Mouse (Mus musculus): ENCODE measurements at regions not wholly inside any gene's neighbourhood (a gene's known extent, or its start where the extent isn't known, plus 50 kb on each side); places are given as distances from the start of the nearest gene placed in this dataset.
A peak's percentile ranks its signal among the peaks of the same experiment; 100 is the strongest.
"Not testable (repeated sequence)": the region's sequence is repeated elsewhere in the genome, so short reads cannot be mapped to it uniquely, and the experiment has no call there.

DNA sequence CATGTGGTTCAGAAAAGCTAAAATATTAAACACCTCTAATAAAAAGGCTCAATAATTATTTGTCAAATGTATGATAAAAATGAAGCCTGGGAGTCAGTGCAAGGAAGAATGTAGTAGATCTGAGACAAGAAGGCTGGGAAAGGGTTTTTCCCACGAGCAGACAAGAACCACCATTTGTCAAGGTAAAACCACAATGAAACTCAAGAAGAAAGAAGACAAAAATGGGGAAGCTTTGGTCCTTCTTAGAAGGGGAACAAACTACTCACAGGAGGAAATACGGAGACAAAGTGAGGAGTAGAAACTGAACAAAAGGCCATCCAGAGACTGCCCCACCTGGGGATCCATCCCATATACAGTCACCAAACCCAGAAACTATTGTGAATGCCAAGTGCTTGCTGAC lies 420.0 kb downstream of the Hs3st1 start:
- no peak for DNase-seq (ENCODE audit: low spot score in 2 of 2)

DNA sequence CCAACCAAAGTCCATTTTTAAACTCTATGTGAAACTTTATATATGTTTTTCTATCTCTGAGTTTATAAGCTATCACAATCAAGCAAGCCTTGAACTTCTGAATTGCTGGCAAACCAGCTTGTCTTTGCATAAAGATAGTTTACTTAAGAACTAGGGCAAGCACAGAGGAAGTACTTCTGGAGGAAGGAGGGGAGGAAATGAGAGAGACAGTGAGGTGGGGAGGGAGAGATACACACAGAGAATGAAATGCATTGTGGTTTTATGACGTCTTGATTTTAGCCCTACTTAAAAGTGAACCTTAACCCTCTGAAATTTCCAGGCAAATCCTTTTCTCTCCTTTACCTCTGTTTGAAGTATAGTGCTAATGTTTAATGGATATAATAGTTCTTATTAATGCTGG lies 421.0 kb downstream of the Hs3st1 start:
- DNase-seq (ENCODE audit: low spot score in 2 of 2), result no peak

DNA sequence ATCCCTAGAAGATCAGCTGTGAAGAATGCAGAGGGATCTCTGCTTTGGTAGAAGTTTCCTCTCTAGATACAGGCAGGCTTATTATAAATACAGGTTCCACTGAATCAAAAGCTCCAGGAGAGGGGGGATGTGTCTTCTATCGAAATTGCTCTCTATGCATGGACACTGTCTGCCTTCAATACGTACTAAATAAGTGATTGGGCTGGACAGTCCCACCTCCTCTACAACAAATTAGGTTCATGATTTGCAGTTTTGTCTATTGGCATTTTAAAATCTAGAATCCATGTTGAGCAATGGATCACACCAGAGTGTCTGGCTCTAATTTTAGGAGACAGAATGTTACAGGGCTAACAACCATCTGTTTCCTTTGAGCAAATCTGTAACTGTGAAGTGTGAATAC lies 429.9 kb downstream of the Hs3st1 start:
- peak in 1 of 2 experiments; percentile 35 for DNase-seq (ENCODE audit: low spot score in 2 of 2)

DNA sequence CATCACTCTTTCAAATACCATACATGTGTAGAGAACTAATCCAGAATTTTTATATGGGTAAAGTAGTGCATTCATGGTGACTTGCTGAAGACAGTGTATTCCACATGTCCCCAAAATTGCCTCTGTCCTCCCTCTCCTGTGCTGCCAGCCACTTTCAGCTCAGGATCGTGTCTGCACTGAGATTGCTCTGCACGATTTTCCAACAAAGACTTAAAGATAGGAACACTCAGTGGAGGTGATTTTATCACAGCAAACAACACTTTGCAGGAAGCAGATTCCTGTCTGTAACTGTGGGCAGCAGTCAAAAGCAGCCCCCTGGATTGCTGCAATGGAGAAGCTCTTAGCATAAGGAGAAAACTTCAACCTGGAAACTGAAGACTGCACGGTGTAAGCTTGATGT lies 438.8 kb downstream of the Hs3st1 start:
- DNase-seq (ENCODE audit: low spot score in 2 of 2), result no peak

DNA sequence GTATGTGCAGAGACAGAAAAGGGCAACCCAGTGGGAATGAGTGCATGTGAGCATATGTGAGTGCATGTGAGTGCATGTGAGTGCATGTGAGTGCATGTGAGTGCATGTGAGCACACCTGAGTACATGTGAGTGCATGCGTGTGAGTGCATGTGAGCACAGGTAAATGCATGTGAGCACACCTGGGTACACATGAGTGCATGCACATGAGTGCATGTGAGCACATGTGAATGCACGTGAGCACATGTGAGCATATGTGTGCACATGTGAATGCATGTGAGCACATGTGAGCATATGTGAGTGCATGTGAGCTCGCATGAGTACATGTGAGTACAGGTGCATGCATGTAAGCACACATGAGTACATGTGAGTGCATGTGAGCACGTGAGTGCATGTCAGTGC lies 434.6 kb upstream of the Clnk start:
- DNase-seq (ENCODE audit: low spot score in 2 of 2), result no peak

DNA sequence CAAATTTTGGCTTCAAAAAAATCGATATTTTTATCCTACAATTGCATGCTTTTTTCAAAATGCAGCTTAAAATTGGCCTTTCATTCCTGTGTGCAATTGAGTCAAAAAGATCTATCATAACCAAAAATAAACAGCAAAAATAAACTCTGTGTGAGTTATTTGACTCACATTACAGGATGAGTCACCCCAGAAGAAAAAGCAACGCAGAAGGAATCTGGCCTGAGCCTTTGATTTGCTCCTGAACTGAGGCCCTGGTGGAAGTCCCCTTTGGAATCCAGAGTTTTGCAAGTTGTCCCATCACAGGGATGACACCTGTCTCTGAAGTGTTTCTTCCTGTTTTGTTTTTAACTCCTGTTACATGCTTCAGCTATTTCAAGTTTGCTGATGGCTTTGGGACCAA lies 429.2 kb upstream of the Clnk start:
- no peak for DNase-seq (ENCODE audit: low spot score in 2 of 2)

DNA sequence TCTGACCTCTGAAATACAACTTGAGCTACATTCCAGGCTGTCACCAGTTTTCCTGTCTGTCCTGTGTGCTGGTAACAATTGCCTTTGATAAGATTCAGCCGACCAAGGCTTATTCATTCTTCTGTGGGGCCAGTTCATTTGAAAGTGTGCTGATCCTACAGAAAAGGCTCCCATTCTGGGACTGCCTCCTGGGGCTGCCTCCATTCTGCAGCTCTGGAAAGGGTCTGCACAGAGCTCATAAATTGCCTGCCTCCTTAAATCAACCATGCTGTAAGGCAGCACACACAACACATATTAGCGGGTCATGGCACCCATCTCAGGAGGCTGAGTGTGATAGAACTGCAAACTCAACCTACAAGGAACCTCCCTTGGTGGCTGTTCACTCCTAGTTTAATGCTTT lies 416.2 kb upstream of the Clnk start:
- no peak for DNase-seq (ENCODE audit: low spot score in 2 of 2)

DNA sequence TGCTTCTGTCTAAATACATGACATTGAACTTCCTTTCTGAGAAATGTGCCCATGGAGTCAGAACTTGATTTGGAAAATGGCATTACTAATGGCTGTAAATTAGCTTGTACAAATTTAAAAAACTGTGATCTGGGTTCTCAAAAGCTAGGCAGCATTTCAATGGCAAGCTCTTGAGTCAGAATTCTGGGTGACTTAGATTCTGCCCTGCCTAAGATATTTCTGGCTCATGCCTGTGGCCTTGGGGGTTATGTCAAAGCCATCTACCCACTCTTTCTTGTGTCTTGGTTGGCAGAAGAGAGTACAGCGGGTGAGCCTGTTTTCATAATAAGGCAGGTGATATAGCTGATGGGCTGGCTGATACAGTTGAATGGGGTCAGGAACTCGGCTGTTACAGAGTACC lies 404.4 kb upstream of the Clnk start:
- DNase-seq (ENCODE audit: low spot score in 2 of 2), result no peak

DNA sequence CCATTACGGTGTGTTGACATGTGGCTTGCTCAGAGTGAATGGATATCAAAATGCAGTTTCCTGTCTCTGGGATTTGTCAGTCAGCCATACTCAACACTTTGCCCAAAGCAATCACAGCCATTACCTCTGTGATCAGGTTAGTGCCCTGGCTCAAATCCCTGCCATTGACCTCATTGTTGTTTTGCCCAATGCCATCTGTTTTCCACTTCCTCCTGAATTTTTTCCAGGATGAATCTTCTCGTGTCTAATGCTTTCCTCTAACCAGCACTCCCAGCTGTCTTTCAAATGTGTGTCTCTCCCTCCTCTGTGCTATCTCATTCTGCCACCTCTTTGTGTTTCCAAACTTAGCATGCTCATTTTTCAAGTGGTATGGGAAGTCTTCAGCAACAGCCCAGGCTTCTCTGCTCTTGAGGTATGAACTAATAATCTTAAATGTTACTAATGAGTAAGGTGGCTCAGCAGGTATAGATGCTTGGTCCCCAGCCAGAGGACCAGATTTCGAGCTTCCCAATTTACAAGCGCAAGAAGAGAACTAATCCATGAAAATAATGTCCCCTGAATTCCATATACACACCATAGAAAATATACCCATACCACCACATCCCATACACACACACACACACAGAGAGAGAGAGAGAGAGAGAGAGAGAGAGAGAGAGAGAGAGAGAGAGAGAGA lies 397.2 kb upstream of the Clnk start:
- DNase-seq (ENCODE audit: low spot score in 2 of 2), result no peak

DNA sequence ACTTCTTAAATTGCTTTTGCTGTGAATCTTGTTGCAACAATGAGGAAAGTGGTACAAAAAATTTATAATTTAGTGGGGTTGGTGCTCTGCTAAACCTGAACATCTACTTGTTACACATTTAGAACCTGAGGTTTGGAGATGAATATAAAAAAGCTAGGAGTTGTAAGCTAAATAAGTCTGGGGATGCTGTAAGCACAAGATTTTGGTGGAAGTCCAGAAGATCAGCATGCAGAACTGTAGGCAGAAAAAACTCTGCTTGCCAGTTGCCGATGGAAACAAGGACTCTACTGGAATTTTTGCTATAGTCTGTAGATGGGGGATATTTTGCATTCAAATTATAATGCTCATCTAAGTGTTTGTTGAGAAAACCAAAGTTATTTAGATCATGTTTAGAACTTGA lies 390.5 kb upstream of the Clnk start:
- peak; percentile 26 to 49 for DNase-seq (ENCODE audit: low spot score in 2 of 2)

DNA sequence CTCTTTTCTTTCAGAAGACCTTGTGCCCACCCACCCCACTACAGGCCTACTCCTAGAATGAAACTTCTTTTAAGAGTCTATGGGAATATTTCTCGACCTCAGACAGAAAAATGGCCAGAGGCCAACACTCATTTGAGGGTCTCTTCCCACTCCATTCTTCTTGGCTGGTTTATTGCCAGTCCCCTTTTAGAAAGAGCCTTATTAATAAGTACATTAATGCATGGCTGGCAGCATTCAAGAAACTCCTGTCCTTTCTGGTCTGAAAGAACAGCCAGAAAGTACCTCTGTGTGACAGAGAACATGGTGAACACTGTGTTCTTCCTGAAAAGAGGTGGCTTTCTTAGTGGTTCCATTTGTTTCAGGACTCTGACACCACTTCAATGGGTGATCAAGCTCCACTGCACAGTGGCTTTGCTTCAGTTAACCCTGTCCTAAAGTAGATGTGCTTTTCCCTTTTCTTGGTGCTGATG lies 384.1 kb upstream of the Clnk start:
- DNase-seq (ENCODE audit: low spot score in 2 of 2), result no peak

DNA sequence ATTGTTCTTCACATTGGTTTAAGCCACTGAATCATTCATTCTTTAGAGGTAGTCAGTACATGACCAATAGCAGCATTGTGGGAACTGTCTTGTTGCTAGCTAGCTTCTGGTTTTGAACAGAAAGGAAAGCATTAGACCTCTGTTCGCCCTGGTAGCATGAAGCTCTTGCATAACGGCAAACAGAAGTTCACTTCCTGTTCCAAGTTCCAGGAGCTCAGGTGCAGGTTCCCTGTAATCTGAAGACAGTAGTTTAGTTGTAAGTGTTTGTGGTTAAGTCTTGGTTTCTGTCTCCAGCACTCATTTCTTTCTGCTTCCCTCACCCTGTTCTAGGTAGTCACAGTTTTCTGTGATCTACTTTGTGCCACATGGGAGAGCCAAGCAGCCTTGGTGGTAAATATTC lies 381.1 kb upstream of the Clnk start:
- no peak for DNase-seq (ENCODE audit: low spot score in 2 of 2)

DNA sequence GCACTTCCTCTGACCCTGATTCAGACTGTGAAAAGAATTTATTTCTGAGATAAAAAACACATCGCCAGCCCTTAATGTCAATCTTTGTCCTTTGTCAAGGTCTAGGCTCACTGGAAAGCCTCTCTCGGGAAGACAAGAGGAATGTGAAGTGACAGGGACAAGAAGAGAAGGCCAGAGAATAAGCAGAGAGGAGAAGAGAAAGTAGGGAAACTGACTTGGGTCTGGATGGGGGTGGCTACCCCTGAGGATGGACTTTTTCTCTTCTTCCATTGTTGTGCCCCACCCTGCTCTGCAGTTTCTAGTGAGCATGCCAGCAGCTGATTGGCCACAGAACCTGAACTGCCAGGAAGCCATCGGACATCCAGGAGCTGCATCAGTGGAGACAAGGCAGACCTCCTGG lies 375.6 kb upstream of the Clnk start:
- no peak for DNase-seq (ENCODE audit: low spot score in 2 of 2)

DNA sequence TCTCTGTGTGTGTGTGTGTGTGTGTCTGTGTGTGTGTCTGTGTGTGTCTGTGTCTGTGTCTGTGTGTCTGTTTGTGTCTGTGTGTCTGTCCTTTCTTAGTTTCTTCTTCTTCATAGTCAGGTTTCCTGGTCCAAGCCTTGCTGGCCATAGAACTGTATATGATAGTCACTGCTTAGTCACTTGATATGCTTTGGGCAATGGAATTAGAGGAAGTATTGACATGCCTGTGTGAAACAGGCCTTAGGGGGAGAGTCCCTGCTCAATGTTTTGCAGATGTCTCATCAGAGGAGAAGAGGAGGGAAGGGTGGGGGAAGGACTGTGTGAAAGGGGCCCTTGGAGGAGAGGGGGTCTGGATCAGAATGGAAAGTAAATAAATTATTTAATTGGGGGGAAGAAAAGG lies 374.4 kb upstream of the Clnk start:
- DNase-seq (ENCODE audit: low spot score in 2 of 2), result no peak

DNA sequence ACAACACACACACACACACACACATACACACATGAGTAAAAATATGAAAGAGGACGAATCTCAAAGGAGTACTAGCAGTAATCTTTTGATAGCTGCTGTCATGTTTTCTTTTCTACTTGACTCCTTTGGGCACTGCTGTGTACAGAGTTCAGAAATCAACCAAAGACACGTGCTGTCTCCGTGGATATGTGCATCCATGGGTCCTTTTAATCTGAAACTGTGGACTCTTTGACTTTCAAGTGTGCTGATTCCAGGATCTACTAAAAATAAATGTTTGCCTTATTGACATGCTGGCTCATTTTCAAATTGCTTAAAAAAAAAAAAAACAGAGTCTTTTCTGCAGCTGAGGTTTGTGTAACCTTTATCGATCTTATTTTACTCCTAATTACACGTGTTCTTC lies 343.1 kb upstream of the Clnk start:
- DNase-seq (ENCODE audit: low spot score in 2 of 2), result no peak

DNA sequence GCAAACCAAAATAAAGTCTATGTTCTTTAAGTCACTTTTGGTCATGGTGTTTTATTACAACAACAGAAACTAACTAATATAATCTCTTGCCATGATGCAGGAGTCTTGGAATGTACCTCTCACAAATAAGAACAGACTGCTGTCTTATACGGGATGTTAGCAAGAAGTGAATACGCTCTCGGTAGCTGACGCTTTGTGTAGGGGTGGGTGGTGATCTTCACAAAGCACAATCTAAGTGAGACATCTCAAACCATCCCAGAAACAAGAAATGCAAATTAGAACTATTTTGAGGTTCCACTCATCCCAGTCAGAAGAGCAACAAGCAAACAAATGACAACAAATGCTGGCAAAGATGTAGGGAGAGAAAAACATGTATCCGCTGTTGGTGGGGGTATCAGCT lies 339.7 kb upstream of the Clnk start:
- DNase-seq (ENCODE audit: low spot score in 2 of 2), result no peak

DNA sequence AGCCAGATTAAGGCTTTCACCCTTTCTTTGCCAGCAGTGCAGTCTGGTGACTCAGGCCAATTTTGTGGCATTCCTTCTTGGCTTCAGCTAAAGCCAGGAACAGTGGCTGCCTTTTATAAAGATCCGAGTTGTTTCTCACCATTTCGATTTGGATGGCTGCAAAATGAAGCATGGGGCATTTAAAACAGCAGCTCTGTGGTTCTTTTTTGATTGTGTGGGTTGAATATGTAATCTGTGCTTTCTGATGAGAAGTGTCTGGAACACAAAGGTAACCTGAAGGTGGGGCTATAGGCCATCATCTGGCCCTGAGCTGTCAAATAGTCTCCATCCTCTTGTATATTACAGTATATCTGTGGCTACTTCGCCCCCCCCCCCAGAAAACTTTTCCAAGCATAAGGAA lies 338.4 kb upstream of the Clnk start:
- DNase-seq (ENCODE audit: low spot score in 2 of 2), result no peak

DNA sequence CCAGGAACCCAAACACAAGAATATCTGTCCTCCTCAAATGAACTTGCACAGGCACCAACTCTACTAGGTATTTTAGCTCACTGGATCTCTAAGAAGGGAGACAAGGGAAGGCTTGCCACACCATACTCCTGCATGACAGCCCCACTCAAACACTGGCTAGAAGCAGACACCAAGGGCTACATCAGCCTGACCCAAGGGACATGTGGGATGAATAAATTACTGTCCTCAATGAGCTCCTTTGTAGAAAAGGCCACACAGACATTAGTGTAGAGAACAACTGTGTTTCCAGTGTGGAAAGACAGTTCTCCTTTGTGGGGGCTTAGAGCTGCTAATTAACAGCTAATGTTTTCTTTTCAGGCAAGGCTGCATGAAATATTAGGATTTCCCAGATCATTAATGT lies 335.9 kb upstream of the Clnk start:
- DNase-seq (ENCODE audit: low spot score in 2 of 2), result no peak

DNA sequence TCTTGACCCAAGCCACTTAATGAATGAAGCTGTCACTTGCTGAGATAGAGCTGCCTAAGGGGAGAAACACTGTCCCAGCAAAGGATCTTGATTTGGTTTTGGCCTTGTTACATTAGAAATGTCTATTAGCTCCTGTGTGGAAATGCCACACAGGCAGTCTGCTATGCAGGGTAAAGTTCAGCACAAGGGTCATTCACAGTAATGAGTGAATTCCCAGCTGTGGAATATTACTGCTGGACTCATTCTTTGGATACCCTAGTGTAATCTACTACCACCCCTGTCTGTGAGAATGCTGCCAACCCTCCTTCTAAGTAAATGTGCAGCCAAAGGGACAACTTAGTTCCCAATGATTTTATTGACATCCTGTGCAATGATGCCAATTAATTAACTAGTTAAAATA lies 322.2 kb upstream of the Clnk start:
- DNase-seq (ENCODE audit: low spot score in 2 of 2), result no peak

DNA sequence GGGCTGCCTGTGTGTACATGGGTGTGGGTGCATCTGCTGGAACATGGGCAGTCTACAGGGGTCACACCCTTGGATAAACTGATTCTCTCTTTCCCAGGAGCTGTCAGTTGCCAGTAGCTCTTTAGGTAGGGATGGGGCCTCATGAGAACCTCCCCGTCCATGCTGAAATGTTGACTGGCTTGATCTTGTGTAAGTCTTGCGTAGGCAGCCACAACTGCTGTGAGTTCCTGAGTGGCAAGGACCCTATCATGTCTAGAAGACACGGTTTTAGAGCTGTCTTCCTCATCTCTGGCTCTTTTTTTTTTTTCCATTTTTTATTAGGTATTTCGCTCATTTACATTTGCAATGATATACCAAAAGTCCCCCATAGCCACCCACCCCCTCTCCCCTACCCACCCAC lies 314.5 kb upstream of the Clnk start:
- DNase-seq (ENCODE audit: low spot score in 2 of 2), result not testable (repeated sequence)

DNA sequence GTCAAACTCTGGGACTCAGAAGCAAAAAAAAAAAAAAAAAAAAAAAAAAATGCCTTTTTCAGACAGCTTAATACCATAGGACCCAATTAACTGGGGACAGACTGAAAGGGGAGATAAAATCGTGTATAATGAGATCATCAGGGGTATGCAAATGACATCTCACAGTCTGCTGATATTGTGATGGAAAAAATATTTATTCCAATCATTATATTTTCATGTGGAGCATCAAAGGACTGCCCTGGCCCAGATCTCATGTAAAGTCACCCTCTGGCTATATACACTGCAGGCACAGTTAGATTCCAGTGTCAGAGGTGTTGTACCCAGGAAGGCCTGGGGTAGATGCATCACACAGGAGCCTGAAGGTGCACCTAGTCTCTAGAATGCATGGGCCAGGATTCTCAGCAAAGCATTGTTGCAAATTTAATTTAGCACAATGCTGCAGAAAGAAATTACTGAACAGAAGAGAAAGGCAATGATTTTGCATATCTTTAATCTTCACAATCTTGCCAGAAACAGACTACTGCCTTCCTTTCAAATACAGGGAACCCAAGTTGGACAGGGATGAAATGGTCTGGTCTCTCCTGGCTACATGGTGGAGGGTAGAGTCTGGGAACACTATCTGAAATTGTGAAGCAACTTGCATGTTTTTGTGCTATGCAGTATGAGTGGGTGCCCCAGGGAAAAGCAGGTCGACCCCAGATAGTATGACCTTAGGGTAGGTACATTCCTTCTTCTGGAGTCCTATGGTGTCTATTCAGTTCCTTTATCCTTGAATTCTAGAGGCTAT lies 305.2 kb upstream of the Clnk start:
- DNase-seq (ENCODE audit: low spot score in 2 of 2), result no peak

DNA sequence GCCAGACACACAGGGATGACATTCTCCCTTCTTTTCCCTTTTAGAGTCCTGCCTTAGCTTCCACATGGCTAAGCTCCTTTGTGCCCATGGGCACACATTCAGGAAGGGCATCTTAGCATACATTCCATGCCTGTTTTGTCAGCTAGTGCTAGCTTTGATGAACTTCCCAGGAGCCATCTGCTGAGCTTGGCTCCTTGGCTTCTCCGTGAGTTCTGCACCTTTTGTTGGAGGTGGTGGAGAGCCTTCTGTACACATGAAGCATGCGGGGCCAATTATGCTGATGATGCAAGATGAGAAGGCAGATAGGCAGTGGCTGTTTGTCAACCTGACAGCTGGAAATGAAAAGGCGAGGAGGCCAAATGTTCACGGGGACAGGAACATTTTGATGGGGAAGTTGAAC lies 304.4 kb upstream of the Clnk start:
- no peak for DNase-seq (ENCODE audit: low spot score in 2 of 2)

DNA sequence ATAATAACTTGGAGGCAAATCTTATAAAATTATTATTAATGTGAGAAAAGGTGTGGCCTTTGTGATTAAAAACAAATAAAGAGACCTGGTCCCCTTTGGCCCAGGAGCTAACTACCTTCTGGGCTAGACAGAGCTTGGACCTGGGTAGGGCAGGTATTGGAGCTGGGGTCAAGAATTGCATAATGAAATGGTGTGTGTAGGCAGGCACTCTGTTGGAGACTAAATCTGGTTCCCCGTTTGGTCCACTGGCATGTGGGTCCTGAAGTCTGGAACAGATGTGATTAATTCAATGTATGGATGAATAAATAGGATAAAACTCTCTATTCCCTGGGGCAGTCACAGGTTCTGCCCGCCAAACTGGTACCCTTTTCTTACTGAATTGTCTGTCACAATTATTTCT lies 301.3 kb upstream of the Clnk start:
- DNase-seq (ENCODE audit: low spot score in 2 of 2), result no peak

DNA sequence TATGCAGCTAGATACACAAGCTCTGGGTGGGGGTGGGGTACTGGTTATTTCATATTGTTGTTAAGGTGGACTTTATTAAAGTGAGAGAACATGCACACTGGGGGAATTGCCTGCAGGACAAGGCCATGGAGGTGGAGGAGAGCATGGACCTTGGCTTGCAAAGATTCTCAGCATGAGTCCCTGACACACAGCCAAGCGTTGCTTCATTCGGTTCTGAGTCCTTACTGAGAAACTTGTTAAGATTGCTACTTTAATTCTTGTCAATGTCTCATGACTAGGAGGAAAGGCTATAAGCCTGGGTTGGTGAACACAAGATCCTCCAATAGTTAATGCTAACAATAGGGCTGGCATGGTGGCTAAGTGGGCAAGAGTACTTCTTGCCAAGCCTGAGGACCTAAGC lies 300.3 kb upstream of the Clnk start:
- no peak for DNase-seq (ENCODE audit: low spot score in 2 of 2)

Data from right cerebral cortex, postnatal 10 days (tissue).